ENCODE assay signal across 9 mouse cellular contexts in genomic region chr2:79983222-79983632, GRCm38 (mm10).
DNase-seq lines count a peak whose midpoint lies in the region; ATAC-seq and TF ChIP-seq lines count a peak whose summit lies in the region.
"Had no signal": no experiment of that assay in that cellular context is flagged by ENCODE, and none has a peak within 500 bp of the region (broad histone marks: within the 10 kb centered on the region; RNA-seq: fewer than 3 reads in every experiment).

No protein-coding gene starts in this region.

- no peak overlapping the region for H3K9ac ChIP-seq in kidney, postnatal 0 days (ENCODE audit: low read depth, low read length)
- no peak overlapping the region for H3K9ac ChIP-seq in heart, embryonic 14.5 days (ENCODE audit: low read length)

- no peak overlapping the region for H3K4me2 ChIP-seq in kidney, postnatal 0 days (ENCODE audit: low read length)
- H3K4me2 ChIP-seq in heart, embryonic 14.5 days (ENCODE audit: low read length) = 0 out of 2 replicates have a peak overlapping the region, but pooled peaks have one; percentile 21

- no peaks in the 10 kb centered on the region for H3K27me3 ChIP-seq in kidney, postnatal 0 days (ENCODE audit: insufficient read depth, low read length)
- no peaks in the 10 kb centered on the region for H3K27me3 ChIP-seq in heart, embryonic 14.5 days (ENCODE audit: control insufficient read depth, insufficient read depth, low read length)

- TF ChIP-seq CTCF in kidney, postnatal 0 days (IDR thresholded peaks at IDR 0.05; ENCODE audit: low read depth) = no peak

- WGBS in kidney, postnatal 0 days = 24% methylated on average over 9 of the region's 9 CpGs
- WGBS in heart, embryonic 14.5 days = 18% methylated on average over 9 of the region's 9 CpGs

- ATAC-seq in kidney, postnatal 0 days (replicated peaks; ENCODE audit: low FRiP score, low read depth) = peak; percentile 65; the same call in 1 of the 2 replicates
- peak; percentile 88 for ATAC-seq in heart, embryonic 14.5 days (ENCODE audit: insufficient number of reproducible peaks, insufficient read depth, low FRiP score, low read depth)

- H3K36me3 ChIP-seq in kidney, postnatal 0 days (ENCODE audit: insufficient read depth, low read length) = no peaks in the 10 kb centered on the region
- no peaks in the 10 kb centered on the region for H3K36me3 ChIP-seq in heart, embryonic 14.5 days (ENCODE audit: control insufficient read depth, insufficient read depth, low read length)

- H3K4me1 ChIP-seq in kidney, postnatal 0 days (replicated peaks; ENCODE audit: insufficient read depth, low read length) = no peaks in the 10 kb centered on the region
- H3K4me1 ChIP-seq in heart, embryonic 14.5 days (ENCODE audit: control insufficient read depth in 2 of 2, insufficient read depth in 2 of 2, low read length in 2 of 2) = peaks cover 0 to 3% of the 10 kb centered on the region in 2 experiments; a peak in 1 of 4 replicates

- H3K4me3 ChIP-seq in kidney, postnatal 0 days (replicated peaks; ENCODE audit: low read depth, low read length) = no peak overlapping the region
- no peak overlapping the region for H3K4me3 ChIP-seq in heart, embryonic 14.5 days (ENCODE audit: control insufficient read depth in 1 of 2, insufficient read depth in 1 of 2, low read depth in 1 of 2, low read length in 2 of 2)

- H3K27ac ChIP-seq in kidney, postnatal 0 days = no peak overlapping the region
- 0 out of 4 replicates have a peak overlapping the region, but pooled peaks have one; percentile 17 to 33 for H3K27ac ChIP-seq in heart, embryonic 14.5 days (replicated peaks in 1 of 2; ENCODE audit: control insufficient read depth in 1 of 2, insufficient read depth in 1 of 2, low read depth in 2 of 2, low read length in 2 of 2)

- H3K9me3 ChIP-seq in kidney, postnatal 0 days (replicated peaks; ENCODE audit: low read length) = no peaks in the 10 kb centered on the region
- no peaks in the 10 kb centered on the region for H3K9me3 ChIP-seq in heart, embryonic 14.5 days (ENCODE audit: control insufficient read depth, low read length)

- peak; percentile 75 for DNase-seq in kidney, postnatal 0 days (ENCODE audit: low spot score)
- no peak for DNase-seq in kidney, adult 11 months
- peak; percentile 33 to 45 for DNase-seq in adrenal gland, postnatal 36 days
- DNase-seq in lung, postnatal 25 days (ENCODE audit: low spot score) = peak; percentile 10
- DNase-seq in c-Kit-positive CD71-positive TER-119-positive erythroid progenitor cells, embryonic 14.5 days (ENCODE audit: low spot score) = no peak
- no peak for DNase-seq in cerebellum, postnatal 14 days
- DNase-seq in cerebellum, adult 11-12 months = no peak
- DNase-seq: gastrocnemius, postnatal 10 days had no signal

Comparison
In these comparisons a context has a peak if more than half of its experiments do, and no peak if none do; other contexts are left out.
1. DNase-seq: peak in kidney, postnatal 0 days (single experiment), adrenal gland, postnatal 36 days (2 of 2) and lung, postnatal 25 days (single experiment); none in kidney, adult 11 months (single experiment), c-Kit-positive CD71-positive TER-119-positive erythroid progenitor cells, embryonic 14.5 days (single experiment), cerebellum, postnatal 14 days (0 of 2) and cerebellum, adult 11-12 months (single experiment).